Mouse (Mus musculus): Measurements from ENCODE around the gene AA792892.
"Not testable (repeated sequence)": the region's sequence is repeated elsewhere in the genome, so short reads cannot be mapped to it uniquely, and the experiment has no call there.

AA792892 gene

DNA sequence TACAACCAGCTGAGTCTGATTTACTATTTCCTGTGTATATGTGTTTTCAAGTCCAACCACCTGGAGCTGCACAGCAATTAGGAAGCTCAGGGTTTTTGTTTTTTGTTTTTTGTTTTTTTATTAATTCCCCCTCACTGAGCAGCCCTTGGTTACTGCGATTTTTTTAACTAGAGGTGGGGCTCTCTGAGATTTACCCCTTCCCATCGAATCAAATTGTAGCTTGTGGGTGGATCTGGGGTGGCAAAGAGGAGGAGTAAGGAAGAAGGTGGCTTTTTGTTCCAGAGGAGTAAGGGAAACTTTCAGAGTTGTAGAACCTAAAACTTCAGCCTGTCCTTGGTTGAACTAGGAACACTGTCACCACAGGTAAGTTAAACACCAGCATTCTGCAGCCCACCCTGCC, at the start of gene AA792892:
Gene AA792892, plus strand, starts transcription at position 301 of the 400 bp plus-strand sequence.
- not testable (repeated sequence) for ATAC-seq (ENCODE audit: low TSS enrichment)

DNA sequence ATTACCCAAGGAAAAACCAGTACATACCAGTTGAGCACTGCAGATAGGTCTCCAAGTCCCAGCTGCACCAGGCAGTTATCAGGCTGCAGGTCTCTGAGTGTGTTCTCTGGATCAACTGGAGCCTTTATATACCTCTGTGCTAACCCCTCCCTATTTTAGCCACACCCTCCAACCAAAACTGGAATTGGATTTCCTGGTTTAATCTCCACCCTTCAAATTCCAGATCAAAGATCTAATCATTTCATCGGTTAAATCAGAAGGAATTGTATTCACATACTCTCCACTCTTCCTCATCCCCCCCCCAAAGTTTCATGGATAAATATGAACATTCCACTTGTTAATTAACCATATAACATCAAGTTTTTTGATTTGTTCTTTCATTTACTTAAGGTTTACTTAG, 32.9 kb upstream of the AA792892 start, which contains the start of gene A430089I19Rik:
Gene A430089I19Rik, minus strand, starts transcription at position 101 of the 400 bp plus-strand sequence.
- ATAC-seq (ENCODE audit: low TSS enrichment) = not testable (repeated sequence)

DNA sequence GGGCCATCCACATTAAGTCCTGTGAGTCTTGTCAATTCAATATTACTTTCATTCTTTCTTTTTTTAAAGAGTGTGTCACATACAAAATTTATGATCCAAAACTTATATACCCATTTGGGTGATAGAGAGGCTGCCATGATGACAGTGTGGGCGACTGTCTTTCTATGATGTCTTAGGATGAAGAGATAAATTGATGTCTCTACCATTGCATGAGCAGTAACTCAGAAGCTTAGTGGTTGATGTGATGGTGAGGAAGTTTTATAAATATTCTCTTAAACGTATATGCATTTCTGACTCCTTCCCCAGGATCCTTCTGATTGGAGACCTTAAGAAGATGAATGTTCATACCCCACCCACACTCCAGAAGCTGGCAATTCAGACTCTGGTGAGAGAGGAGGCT, 25.4 kb upstream of the AA792892 start, which contains the start of gene Gm6502:
Gene Gm6502, plus strand, starts transcription at position 301 of the 400 bp plus-strand sequence.
- not testable (repeated sequence) for ATAC-seq (ENCODE audit: low TSS enrichment)
